Mouse (Mus musculus): ENCODE results near the gene Atp2c2. TPM values are rescaled to one million over a fixed set of nuclear protein-coding genes. Genes with fewer than 3 reads are reported as not detected.

Gene Atp2c2
- polyA plus RNA-seq, 1 experiment from 2014 or later, result 5.3 TPM

DNA sequence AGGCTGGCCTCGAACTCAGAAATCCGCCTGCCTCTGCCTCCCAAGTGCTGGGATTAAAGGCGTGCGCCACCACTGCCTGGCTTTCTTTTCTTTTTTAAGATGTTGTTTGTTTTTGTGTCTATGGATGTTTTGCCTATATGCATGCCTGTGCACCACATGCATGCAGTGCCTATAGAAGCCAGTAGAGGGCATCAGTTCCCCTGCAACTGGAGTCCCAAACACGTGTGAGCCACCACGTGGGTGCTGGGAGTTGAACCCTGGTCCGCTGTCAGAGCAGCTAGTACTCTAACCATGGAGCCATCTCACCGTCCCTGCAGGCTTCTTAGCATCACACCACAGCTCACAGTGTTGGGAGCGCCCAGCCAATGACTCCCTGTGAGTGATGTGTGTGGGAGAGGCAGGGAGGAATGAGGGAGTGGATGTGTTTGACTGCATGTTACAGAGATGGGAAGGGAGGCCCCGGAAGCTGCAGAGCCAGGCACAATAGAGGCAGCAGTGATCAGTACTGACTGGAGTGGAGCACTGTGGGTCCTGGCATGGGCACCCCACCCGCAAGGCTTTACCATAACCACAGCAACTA is 25.7 kb upstream of the Atp2c2 start:
- Histone ChIP-seq H3K4me2 (no peak overlapping the region), H3K36me3 (no peaks in the 10 kb centered on the region), H3K27me3 (replicated peaks) (no peaks in the 10 kb centered on the region), H3K9me3 (no peaks in the 10 kb centered on the region), H3K9ac (no peak overlapping the region), H3K27ac (no peak overlapping the region), H3K4me1 (peaks cover 19% of the 10 kb centered on the region), H3K4me3 (replicated peaks) (no peak overlapping the region)
- WGBS, result 77% methylated on average over 11 of the region's 11 CpGs
- ATAC-seq (ENCODE audit: insufficient read depth, low FRiP score, low read depth), result no peak

DNA sequence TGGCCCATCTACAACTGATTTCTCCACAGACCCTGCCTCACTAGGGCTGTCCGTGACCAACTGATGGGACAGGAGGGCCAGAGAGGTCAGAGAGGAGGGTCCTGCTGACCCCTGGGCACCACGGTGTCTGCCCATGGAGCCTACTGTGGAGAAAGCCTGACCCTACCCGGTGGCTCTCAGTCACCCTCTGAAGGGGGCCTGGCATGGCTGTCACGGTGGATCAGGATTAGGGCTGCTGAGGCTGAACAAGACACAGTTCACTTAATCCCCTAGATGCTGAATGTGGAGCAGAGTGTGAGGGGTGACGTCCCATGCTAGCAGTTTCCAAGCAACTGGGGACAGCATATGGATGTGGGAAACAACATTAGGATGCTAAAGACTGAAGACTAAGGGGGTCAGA is 24.4 kb upstream of the Atp2c2 start:
- Histone ChIP-seq H3K4me1 (peaks cover 13% of the 10 kb centered on the region), H3K4me2 (no peak overlapping the region), H3K9me3 (no peaks in the 10 kb centered on the region), H3K4me3 (replicated peaks) (no peak overlapping the region), H3K27ac (no peak overlapping the region), H3K9ac (no peak overlapping the region), H3K36me3 (no peaks in the 10 kb centered on the region), H3K27me3 (replicated peaks) (no peaks in the 10 kb centered on the region)
- ATAC-seq (ENCODE audit: insufficient read depth, low FRiP score, low read depth), result no peak
- 81% methylated on average over 5 of the region's 5 CpGs for WGBS

GRCm38 (mm10) chr8:119676389-119676788 is 23.4 kb upstream of the Atp2c2 start:
- ATAC-seq (ENCODE audit: insufficient read depth, low FRiP score, low read depth), result peak; percentile 58; the same call in 1 of the 2 replicates
- 0 out of 2 replicates have a peak, but pooled peaks cover 6% of the 10 kb centered on the region for H3K4me1 ChIP-seq

GRCm38 (mm10) chr8:119678138-119678843 is 21.5 kb upstream of the Atp2c2 start:
- WGBS, result 9% methylated on average over 18 of the region's 18 CpGs
- no peaks in the 10 kb centered on the region for H3K36me3 ChIP-seq
- H3K27me3 ChIP-seq (replicated peaks), result no peaks in the 10 kb centered on the region
- H3K27ac ChIP-seq, result no peak overlapping the region
- no peak overlapping the region for H3K9ac ChIP-seq
- H3K4me3 ChIP-seq (replicated peaks), result 0 out of 2 replicates have a peak overlapping the region, but pooled peaks have one; percentile 3
- H3K4me2 ChIP-seq, result peak overlapping the region; percentile 30; the same call in 1 of the 2 replicates
- no peaks in the 10 kb centered on the region for H3K9me3 ChIP-seq
- H3K4me1 ChIP-seq, result 0 out of 2 replicates have a peak, but pooled peaks cover 6% of the 10 kb centered on the region
- no peak for ATAC-seq (ENCODE audit: insufficient read depth, low FRiP score, low read depth)

More at GRCm38 (mm10) chr8:119676389-119676788, 23.4 kb upstream of the Atp2c2 start:
- Histone ChIP-seq H3K27me3 (replicated peaks) (no peaks in the 10 kb centered on the region), H3K4me2 (no peak overlapping the region), H3K9ac (no peak overlapping the region), H3K4me3 (replicated peaks) (no peak overlapping the region), H3K27ac (no peak overlapping the region), H3K9me3 (no peaks in the 10 kb centered on the region), H3K36me3 (no peaks in the 10 kb centered on the region)
- WGBS, result 12% methylated on average over 8 of the region's 8 CpGs

- H3K9me3 ChIP-seq, result no peaks in the 10 kb centered on the region
- H3K36me3 ChIP-seq, result no peaks in the 10 kb centered on the region
- ATAC-seq (ENCODE audit: insufficient read depth, low FRiP score, low read depth), result no peak
- 64% methylated on average over 14 of the region's 14 CpGs for WGBS
- no peak overlapping the region for H3K27ac ChIP-seq
- H3K27me3 ChIP-seq (replicated peaks), result no peaks in the 10 kb centered on the region
- no peak overlapping the region for H3K4me2 ChIP-seq
- H3K4me3 ChIP-seq (replicated peaks), result no peak overlapping the region
- H3K9ac ChIP-seq, result no peak overlapping the region
- H3K4me1 ChIP-seq, result 0 out of 2 replicates have a peak, but pooled peaks cover 6% of the 10 kb centered on the region
Observed at GRCm38 (mm10) chr8:119679184-119679583, 20.6 kb upstream of the Atp2c2 start.

DNA sequence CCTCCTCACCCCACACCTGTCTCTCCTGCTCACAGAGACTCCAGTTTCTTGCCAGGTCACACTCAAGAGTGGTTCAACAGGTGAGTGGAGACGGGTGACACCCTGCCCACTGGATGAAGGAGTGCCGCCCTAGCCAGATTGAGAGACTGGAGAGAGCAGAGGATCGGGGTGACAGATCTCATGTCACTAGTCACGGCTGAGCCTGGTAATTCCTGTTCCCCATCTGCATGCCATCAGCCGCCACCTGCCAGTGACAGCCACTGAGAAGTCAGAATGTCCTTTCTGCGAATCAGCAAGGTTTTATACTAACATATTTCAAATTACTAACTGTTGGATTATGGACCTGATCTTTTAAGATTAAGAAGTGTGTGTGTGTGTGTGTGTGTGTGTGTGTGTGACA is 9.2 kb upstream of the Atp2c2 start:
- no peak for ATAC-seq (ENCODE audit: insufficient read depth, low FRiP score, low read depth)
- Histone ChIP-seq H3K9me3 (no peaks in the 10 kb centered on the region), H3K27ac (no peak overlapping the region), H3K4me3 (replicated peaks) (no peak overlapping the region), H3K4me2 (no peak overlapping the region), H3K27me3 (replicated peaks) (0 out of 2 replicates have a peak, but pooled peaks cover 6% of the 10 kb centered on the region), H3K36me3 (no peaks in the 10 kb centered on the region), H3K4me1 (no peaks in the 10 kb centered on the region), H3K9ac (no peak overlapping the region)
- WGBS, result 60% methylated on average over 6 of the region's 6 CpGs

DNA sequence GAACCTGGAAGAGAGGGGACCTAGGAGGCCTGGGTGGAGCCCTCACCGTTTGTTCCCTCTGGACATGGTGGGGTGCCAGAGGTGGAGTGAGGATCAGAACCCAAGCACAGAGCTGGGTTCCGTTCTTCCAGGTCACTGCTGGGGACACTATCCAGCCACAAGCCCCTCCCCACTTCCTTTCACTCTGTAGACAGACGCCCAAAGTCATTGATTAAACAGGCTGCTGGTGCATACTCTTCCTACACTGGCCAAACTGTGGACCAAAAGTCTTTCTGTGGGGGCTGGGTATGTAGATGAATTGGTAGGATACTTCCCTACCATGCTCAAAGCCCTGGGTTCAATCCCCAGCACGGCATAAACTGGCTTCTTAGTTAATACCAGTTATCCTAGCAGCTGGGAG is 7.8 kb upstream of the Atp2c2 start:
- ATAC-seq (ENCODE audit: insufficient read depth, low FRiP score, low read depth), result no peak
- Histone ChIP-seq H3K4me2 (no peak overlapping the region), H3K9me3 (no peaks in the 10 kb centered on the region), H3K4me1 (no peaks in the 10 kb centered on the region), H3K27me3 (replicated peaks) (0 out of 2 replicates have a peak, but pooled peaks cover 6% of the 10 kb centered on the region), H3K36me3 (no peaks in the 10 kb centered on the region), H3K27ac (no peak overlapping the region), H3K9ac (no peak overlapping the region), H3K4me3 (replicated peaks) (no peak overlapping the region)
- WGBS, result 68% methylated on average over 4 of the region's 4 CpGs

- no peak overlapping the region for H3K4me2 ChIP-seq
- H3K9me3 ChIP-seq, result no peaks in the 10 kb centered on the region
- no peaks in the 10 kb centered on the region for H3K36me3 ChIP-seq
- no peak overlapping the region for H3K4me3 ChIP-seq (replicated peaks)
- ATAC-seq (ENCODE audit: insufficient read depth, low FRiP score, low read depth), result no peak
- peaks cover 9% of the 10 kb centered on the region; the same call in 1 of the 2 replicates for H3K4me1 ChIP-seq
- H3K27me3 ChIP-seq (replicated peaks), result peaks cover 17% of the 10 kb centered on the region
- WGBS, result 56% methylated on average over 7 of the region's 7 CpGs
- no peak overlapping the region for H3K27ac ChIP-seq
- no peak overlapping the region for H3K9ac ChIP-seq
Observed at GRCm38 (mm10) chr8:119694696-119695095, 5.1 kb upstream of the Atp2c2 start.

GRCm38 (mm10) chr8:119697163-119697562 is 2.6 kb upstream of the Atp2c2 start:
- H3K4me1 ChIP-seq, result peaks cover 11% of the 10 kb centered on the region; the same call in 1 of the 2 replicates
- H3K27me3 ChIP-seq (replicated peaks), result peaks cover 33% of the 10 kb centered on the region
- no peak for ATAC-seq (ENCODE audit: insufficient read depth, low FRiP score, low read depth)
- no peak overlapping the region for H3K4me3 ChIP-seq (replicated peaks)
- 91% methylated on average over 2 of the region's 2 CpGs for WGBS
- H3K4me2 ChIP-seq, result no peak overlapping the region
- H3K27ac ChIP-seq, result 0 out of 2 replicates have a peak overlapping the region, but pooled peaks have one; percentile 26
- H3K9me3 ChIP-seq, result no peaks in the 10 kb centered on the region
- H3K9ac ChIP-seq, result no peak overlapping the region
- H3K36me3 ChIP-seq, result no peaks in the 10 kb centered on the region

DNA sequence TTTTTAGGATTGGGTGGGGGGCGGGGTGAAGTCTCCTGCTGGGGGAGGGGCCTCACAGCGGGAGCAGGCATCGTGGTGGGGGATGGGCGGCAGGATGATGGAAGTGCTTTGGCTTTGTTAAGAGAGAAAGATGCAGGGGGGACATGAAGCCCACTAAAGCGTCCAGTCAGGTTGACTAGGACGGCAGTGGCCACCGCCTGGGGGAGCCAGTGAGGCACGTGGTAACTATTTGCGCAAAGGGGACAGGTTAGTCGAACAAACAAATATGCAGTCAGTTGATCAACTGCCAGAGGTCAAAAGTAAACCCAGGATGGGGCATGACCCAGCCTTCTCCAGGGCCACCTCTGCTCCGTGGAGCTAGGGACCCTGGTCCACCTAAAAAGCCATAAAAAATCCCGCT is 849 bp upstream of the Atp2c2 start:
- Histone ChIP-seq H3K9me3 (no peaks in the 10 kb centered on the region), H3K27me3 (replicated peaks) (peaks cover 33% of the 10 kb centered on the region), H3K36me3 (no peaks in the 10 kb centered on the region), H3K9ac (no peak overlapping the region), H3K4me1 (peaks cover 11% of the 10 kb centered on the region; the same call in 1 of the 2 replicates), H3K4me2 (peak overlapping the region; percentile 53), H3K4me3 (replicated peaks) (peak overlapping the region; percentile 31), H3K27ac (no peak overlapping the region)
- no peak for ATAC-seq (ENCODE audit: insufficient read depth, low FRiP score, low read depth)
- WGBS, result under 1% methylated on average over 12 of the region's 12 CpGs

DNA sequence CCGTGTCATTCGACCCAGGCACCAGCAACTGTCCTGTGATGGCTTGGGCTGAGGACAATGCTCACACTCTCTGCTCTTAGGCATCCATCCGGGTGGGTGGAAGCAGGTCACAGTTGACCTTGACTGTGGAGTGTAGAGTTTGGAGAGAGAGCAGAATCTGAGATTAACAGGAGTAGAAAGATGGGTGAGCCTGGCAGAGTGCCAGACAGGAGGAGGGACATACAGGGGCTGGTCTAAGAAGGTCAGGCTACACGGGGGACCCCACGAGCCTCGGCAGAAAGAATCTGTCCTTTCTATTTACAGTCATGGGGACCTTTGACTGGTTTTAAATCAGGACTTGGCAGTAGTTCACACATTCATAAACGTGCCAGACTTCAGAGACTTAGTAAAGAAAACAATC is 3.2 kb downstream of the Atp2c2 start:
- Histone ChIP-seq H3K4me1 (peaks cover 11% of the 10 kb centered on the region; the same call in 1 of the 2 replicates), H3K4me3 (replicated peaks) (no peak overlapping the region), H3K36me3 (no peaks in the 10 kb centered on the region), H3K9ac (no peak overlapping the region), H3K4me2 (no peak overlapping the region), H3K27ac (no peak overlapping the region), H3K27me3 (replicated peaks) (peaks cover 27% of the 10 kb centered on the region), H3K9me3 (no peaks in the 10 kb centered on the region)
- WGBS, result 30% methylated on average over 7 of the region's 7 CpGs
- no peak for ATAC-seq (ENCODE audit: insufficient read depth, low FRiP score, low read depth)

- no peak overlapping the region for H3K4me3 ChIP-seq (replicated peaks)
- H3K27me3 ChIP-seq (replicated peaks), result no peaks in the 10 kb centered on the region
- 79% methylated on average over 9 of the region's 9 CpGs for WGBS
- no peak overlapping the region for H3K9ac ChIP-seq
- H3K9me3 ChIP-seq, result no peaks in the 10 kb centered on the region
- H3K27ac ChIP-seq, result no peak overlapping the region
- ATAC-seq (ENCODE audit: insufficient read depth, low FRiP score, low read depth), result no peak
- H3K4me1 ChIP-seq, result no peaks in the 10 kb centered on the region
- H3K4me2 ChIP-seq, result no peak overlapping the region
- H3K36me3 ChIP-seq, result no peaks in the 10 kb centered on the region
Observed at GRCm38 (mm10) chr8:119707146-119707545, 7.3 kb downstream of the Atp2c2 start.
